Mouse (Mus musculus) adrenal gland (tissue): ENCODE results near the gene Nanos3.

Experiments used
- intact Hi-C: fragments of 180-260 bp; cut with DNase I; formaldehyde crosslinking; loops from one replicate; pipeline ENCODE4 v1.15.1; 2025

The Nanos3 gene

DNA sequence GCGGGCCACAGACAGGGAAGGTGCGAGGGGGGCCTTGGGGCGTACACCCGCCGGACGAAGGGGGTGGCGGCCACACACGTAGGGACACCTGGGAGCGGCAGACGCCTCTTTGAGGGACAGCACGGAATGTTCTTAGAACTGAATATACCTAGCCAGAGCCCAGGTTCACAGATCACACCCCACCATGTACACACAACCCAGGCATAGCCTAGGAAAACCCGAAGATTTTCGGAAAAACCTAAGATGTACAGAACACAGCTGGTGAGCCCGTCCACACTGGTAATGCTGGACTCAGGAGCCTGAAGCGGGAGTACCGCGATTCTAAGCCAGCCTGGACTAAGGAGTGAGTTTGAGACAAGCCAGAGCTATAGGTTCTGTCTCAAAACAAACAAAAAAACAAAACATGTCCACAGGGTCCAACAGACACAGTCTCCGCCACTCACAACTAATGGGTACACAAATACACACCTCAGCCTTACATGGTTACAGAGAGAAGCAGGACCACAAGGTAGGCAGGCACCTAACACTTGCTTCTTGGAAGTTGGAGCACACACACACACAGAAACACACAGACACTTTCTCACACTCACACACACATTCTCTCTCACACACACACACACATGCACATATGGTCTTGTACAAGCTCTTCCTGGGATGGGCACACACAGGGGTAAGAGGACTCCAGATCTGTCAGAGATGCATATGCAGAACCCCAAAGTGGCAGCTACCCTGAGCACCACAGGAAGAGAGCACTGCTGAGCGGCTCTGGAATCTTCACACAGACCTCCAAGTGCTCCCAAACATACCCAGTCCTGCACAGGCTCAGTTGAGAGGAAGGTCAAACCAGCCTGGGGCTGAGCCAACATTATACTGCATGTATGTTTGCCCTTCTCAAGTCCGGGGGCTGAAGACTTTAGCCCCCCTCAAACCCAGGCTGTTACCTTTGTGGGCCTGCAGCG is 653 bp downstream of the Nanos3 start:
- intact Hi-C loops = loop anchor here (5.0 kb wide), 3 partner anchors 98 to 173 kb away; no protein-coding TSS in a partner anchor

DNA sequence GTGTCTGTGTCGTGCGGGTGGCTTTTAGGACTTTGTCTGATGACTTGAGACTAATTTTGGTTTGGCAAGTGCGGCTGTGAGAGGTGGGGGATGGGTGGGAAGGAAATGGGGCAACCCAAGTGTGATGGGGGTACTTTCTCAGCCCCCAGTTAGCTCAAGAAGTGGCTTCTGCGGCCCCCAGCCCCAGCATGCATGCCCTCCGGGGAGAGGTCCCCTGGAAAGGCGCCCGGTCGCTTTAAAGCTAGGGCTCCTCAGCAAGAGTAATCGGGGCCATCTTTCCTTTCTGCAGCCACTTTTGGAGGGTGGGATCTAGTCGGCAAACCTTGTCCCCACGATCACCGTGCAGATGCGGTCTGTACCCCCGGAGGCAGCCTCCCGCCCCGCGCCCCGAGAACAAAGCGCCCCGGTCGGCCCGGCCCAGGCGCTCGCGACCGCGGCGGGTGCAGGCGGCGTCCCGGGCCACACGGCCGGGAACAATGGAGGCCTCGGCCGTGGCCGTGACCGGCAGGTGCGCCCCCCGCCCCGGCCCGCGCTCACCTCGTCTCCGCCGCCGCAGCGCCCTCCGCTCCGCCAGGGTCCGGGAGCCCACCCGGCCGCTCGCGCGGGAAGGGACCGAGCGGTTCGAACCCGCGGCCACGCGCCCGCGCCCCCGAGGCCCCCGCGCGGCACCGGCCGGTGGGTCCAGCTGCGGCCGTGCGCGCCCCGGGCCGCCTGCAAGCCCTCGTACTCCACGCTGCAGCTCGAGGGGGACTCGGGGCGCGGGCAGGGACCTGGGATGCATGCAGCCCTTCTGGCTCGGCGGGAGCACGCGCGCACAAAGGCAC is 1.5 kb downstream of the Nanos3 start:
- intact Hi-C loops = loop anchor here (5.0 kb wide), 1 partner anchor 146 kb away; no protein-coding TSS in a partner anchor

DNA sequence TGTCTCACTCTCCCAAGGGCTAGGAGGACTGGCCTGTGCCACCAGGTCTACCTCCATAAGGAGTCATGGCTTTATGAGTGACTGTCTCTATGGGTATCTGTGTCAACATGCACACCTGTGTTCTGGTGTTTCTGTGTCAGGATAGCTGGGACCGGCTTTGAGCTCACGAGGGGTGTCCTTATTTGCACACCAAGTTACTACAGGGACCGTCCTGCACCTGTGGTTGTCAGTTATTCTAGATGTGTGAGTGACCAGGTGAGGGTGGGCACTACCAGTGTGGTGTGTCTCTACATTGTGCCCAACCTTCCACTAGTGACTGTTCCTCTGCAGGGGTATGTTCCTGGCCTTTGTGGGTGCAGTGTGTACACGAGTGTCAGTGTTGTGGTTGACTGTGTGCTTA is 2.2 kb downstream of the Nanos3 start:
- intact Hi-C loops = loop anchor here (5.0 kb wide), 1 partner anchor 146 kb away; no protein-coding TSS in a partner anchor

DNA sequence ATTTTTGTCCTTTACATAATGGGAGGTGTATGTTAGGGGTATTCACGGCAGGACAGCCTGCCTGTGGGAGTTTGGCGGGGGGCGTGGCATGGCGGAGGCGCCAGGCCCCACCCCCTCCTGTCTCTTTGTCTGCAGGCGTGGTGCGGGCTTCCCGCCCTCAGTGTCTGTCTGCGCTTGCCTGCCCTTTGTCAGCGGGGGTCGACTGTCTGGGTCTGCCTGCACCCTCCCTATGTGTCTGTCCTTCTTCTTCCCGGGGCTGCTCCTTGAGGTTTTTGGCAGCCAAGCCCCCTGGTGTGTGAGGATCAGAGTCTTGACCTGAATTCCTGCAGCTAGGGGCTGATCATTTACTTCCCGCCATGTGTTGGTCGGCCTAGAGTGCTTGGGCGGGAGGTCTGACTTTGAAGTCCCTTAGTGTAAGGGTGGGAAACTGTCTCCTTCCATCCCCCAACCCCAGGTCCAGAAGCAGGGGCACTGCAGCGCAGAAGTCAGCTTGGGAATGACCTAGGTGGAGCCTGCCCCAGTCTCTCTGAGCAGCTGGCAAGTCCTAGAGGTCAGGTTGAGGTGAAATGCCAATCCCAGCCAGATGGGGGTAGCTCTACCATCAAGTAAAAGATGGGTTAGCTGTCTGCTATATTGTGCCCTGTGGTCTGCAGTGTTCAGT is 4.4 kb downstream of the Nanos3 start:
- intact Hi-C loops = loop anchor here (5.0 kb wide), 1 partner anchor 143 kb away; no protein-coding TSS in a partner anchor

DNA sequence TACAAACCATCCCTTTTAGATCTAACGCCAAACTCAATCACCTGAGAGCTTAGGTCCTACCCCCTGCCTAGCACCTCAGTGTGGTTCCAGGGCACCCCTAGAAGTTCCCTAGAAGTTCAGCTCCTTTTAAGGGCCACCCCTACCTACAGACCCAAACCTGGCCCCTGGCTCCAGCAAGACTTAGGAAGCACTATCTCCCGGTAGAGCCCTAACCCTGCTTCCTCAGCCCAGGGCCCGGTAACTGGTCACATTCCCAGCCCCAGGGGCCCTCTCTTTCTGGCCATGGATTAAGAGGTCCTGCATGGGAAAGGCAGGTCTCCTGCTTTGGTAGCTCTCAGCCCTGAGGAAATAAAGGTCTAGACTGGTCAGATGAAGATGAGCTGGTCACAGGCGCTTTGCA is 5.1 kb downstream of the Nanos3 start:
- intact Hi-C loops = loop anchor here (5.0 kb wide), 1 partner anchor 143 kb away; no protein-coding TSS in a partner anchor

DNA sequence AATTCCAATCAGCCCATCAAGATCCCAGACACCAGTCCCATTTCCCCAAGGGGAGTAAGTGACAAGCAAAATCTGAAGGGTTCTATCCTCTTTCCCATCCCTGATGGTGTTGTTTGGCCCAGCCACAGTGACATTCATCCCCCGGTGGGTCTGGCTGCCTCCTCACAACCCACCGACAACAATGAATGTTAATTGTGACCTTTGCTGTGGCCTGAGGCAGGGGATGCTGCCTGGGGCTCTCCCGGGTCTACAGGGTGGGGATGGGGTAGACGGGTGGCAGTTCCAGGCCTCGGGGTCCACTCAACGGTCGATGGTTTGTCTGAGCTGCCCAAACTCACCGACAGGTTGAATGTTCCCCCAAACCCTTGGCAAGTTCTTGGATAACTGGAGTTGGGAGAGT is 6.4 kb downstream of the Nanos3 start:
- intact Hi-C loops = no loop called here

DNA sequence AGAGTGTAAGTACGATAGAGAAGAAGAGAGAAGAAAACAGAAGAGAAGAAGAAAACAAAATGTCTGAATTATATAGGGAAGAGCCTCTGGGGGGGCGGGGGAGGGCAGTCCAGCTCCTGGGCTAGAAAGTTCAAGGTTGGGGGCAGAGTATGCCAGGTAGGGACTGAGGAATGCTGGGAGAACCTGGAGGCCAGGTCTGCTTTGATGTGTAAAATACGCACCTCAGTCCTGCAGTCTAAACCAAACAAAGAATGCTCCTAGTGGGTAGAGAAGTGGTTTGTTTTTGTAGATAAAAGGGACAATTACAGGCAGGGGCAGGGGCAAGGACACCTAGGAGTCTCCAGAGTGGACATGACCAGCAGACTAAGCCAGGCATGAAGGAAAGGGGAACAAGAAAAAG is 7.6 kb downstream of the Nanos3 start:
- intact Hi-C loops = no loop called here

DNA sequence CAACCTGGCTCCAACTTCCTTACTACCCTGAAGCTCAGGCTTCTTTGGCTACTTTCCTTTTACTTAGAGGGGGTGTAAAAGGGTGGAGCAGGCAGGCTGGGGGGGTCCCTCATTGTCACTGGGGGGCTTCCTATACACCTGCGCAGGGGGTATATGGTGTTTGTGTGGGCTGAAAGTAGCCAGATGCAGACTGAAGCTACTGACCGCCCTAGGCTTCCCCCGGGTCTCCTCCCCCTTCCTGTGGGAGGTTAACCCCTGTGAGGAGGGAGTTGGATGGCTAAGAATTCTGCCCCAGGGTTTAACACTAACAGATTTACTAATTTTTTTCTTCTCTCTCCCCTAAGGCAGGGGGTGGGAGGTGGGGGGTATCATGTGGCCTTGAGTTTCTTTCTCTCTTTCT is 8.5 kb downstream of the Nanos3 start:
- intact Hi-C loops = no loop called here

DNA sequence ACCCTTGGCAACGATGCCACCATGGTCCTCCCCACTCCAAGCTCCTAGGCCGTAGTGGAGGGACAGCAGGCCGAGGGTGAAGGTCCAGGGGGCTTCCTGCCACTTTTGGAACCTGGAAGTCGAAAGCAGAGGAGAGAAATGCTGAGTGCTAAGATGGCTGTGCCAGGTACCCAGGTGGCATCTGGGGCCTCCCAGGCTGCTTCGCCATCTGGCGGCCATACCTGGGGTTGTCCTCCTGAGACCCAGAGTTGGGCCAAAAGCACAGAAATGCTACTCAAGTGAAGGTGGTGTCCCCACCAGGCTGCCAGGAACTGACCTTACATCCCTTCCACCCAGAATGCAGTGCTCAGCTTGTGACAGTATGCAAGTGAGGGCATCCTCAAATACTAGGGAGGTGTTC is 11.2 kb downstream of the Nanos3 start:
- intact Hi-C loops = no loop called here

DNA sequence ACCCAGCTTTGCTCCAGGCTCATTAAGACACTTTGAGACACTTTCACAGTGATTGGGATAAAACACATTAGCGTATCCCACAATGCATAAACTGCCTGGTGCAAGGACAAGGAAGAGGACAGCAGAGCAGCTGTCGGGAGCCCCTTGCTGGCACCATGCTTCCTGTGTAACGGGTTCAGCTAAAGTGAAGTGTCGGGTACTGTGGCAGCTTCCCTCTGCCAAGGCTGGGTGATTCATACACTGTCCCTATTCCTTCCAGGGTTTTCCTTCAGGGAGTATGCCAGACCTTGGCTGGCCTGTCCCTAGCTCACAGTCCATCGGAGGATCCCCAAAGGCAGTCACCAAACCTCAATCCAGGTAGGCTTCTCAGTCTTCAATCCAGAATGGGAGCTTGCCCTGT is 14.9 kb downstream of the Nanos3 start:
- intact Hi-C loops = no loop called here

DNA sequence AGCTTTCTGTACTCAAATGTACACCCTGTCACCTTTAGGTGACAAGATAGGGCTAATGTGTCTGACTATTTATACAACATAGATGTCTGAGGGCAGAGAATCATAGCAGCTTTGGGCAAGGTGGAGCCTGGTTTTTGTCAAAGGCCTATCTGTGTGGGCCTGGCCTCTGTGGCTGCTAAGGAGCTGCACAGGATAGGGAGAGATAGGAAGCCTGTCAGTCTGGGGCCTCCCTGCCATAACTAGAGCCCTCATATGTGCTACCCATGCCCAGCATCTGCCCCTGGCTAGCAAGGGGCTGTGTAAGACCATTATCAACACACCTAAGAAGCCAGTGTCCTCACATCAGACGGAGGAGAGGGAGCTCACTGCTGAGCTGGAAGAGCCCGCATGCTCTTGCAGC is 17.3 kb downstream of the Nanos3 start:
- intact Hi-C loops = no loop called here

DNA sequence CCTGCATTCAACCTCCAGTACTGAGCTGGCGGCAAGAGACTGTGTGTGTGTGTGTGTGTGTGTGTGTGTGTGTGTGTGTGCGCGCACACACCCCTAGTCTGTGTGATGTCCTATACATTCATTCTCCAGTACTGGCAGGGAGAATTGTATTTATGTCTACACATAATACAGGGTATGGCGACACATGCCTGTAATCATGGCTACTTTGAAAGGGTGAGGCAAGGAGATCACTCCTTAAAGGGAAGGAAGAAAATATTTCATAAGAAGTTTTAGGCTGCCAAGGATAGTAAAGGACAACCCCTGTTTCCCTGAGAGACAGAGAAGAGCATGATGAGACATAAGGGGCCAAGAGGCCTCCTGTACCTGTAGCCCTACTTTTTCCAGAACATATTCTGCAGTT is 27.4 kb downstream of the Nanos3 start:
- intact Hi-C loops = no loop called here

DNA sequence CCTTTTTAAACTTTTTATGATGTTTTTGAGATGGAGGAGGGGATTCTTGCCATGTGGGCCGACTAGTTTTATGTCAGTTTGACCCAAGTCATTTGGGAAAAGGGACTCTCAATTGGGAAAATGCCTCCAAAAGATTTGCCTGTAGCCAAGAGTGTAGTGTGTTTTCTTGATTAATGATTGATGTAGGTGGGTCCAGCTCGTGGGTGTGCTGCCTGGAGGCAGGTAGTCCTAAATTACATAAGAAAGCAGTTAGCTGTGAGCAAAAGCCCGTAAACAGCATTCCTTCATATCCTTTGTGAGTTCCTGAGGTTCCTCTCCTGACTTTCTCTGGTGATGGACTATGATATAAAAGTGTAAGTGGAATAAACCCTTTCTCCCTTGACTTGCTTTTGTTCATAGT is 35.8 kb downstream of the Nanos3 start:
- intact Hi-C loops = loop anchor here (5.0 kb wide), 1 partner anchor 47 kb away; the partner anchor contains the start of gene Dcaf15

DNA sequence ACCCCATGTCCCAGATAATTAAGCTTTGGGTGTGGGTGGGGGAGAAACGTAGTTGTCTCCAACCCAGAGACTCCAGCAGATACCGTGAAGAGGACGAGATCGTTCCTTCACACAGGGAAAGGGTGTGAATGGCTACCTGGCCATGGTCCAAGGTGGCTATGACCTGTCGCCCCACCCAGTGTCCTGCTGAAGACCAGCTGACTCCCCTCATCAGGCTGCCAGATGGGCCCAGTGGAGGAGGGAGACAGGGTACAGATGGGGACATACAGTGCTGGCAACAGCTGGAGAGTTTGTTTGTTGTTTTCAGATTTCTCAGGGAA is 36.5 kb downstream of the Nanos3 start:
- intact Hi-C loops = loop anchor here (5.0 kb wide), 1 partner anchor 46 kb away; the partner anchor contains the start of gene Dcaf15

DNA sequence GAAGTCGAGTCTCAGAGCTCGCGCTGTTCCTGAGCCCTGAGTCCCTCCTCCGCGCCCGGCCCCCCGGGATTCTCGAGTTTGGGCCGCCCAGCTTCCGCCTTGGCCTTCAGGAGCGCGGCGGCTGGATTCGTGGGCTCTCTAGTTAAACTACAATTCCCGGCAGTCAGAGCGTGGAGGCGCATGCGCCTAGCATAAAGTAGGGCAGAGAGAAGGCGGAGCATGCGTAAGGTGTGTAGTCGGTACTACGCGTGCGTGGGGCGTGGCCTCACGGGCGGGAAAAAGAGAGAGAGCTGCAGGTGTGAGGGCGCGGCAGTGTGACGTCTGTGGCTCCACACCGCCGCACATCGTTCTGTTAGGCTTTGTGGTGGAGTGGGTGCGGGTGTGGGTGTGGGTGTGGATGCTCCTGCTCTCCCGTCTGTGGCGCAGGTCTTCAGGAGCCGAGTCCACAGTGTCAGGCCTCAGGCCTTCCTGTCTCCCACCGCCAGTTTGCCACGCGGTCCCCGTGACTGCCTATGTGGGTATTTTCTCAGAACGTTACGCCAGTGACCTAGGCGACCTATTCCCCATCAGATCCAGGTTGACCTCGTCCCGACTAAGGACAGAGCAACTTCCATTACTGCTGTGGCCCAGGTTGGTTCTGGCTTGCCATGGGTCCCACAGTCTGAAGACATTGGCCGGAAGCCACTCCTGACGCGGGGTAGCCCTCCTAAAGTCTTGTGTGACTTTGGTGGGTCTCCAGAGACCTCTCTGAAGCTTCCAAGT is 37.1 kb downstream of the Nanos3 start, which contains the start of the genes Cc2d1a and 4930432K21Rik:
Cc2d1a (minus strand) TSS at position 168 of the 762 bp plus-strand sequence.
4930432K21Rik (plus strand) TSS at position 257 of the 762 bp plus-strand sequence.
- intact Hi-C loops = loop anchor here (5.0 kb wide), 1 partner anchor 46 kb away; the partner anchor contains the start of gene Dcaf15

DNA sequence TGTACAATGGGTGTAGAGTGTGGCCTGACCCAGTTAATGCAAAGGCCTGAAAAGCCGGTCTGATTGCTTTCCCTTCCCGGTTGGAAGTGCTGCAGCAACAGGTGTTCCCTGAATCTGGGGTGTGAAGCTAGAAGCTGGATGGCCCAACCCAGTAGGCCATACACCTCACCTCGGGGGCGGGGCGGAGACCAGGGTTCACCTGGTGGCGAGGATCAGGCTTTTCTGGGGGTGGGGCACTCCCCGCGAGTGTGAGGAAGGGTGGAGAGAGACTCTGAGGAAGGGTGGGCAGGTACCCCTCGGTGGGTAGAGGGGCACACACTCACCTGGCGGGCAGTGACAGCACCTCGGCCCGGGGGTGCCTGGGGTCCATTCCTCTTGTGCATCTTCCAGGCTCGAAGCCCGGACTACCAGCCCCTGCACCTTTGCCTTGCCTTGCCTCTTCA is 37.7 kb downstream of the Nanos3 start:
- intact Hi-C loops = loop anchor here (5.0 kb wide), 1 partner anchor 45 kb away; the partner anchor contains the start of gene Dcaf15

DNA sequence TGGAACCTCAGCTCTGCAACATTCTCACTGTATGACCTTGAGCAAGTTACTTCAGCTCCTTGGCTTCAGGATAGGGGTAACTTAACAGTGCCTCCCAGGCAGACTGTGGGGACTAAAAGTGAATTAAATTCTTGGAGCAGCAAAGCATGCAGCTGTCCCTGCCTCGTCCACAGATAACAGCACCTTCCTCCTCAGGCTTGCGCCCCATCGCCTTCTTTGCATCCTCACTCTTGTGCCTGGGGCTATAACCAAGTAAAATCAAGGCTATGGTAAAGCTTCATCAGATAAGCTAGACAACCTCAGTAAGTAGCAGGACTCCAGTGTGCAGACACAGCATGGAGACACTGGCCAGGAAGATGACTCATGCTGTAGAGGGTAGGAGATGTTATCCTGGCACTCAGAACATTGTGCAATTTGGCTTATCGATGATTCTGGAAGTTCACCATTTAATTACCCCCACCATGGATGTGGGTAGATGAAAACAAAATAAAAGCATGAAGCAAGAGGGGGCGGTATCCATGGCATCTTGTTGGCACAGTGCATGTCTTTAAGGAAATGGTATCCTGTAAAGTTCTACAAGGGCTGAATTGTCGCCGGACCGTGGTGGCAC is 40.3 kb downstream of the Nanos3 start:
- intact Hi-C loops = loop anchor here (5.0 kb wide), 1 partner anchor 42 kb away; the partner anchor contains the start of gene Dcaf15

DNA sequence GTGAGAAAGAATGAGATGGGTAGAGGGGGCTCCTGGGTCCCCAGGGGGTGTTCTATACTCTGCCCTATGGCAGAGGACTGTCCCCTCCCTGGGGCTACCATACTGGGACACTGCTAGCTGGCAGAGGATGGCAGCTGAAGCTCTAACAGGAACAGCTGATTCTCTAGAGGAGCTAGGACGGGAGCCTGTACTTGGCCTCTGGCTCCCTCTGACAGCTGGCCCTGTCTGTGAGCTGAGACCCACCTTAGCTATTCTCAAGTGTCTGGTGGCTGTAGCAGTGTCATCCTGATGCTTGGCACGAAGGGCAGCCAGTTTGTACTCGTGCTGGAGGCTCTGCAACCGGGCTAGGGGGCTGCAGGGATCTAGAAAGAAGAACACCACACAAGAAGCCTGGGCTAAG is 44.2 kb downstream of the Nanos3 start:
- intact Hi-C loops = no loop called here

DNA sequence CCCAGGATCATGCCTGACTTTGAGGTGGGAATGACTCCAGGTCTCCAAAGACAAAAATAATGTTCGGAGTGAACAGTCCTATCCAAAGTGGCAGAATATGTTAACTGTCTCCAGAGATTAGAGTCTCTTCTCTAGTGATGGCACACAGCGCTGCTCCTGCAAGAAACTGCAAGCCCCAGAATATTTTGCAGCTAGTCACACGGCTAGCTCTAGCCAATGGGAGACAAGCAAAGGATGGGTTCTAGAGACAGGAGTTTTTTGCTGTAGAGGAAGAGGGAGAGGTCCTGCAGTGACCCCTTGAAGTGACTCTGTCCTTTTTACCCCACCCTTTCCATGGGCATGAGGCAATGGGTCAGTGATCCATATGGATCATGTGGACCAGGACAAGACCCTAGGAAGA is 47.2 kb downstream of the Nanos3 start:
- intact Hi-C loops = no loop called here

DNA sequence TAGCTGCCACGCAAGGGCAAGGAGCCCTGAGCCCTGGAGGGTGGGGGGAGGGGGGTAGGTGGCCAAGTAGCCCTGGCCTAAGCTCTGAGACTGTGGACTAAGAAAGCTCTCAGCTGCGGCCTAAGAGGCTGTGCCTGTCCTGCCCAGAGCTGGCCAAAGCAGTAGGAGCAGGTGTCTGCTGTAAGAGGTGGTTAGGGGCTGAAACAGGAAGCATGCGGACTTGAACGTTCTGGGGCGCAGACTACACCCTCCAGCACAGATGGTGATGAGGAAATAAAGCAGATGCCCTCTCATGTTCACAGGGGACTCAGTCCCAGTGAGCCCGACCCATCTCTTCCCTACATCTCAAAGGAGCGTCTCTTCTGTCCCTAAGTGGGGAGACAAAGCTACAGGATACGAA is 52.8 kb downstream of the Nanos3 start:
- intact Hi-C loops = no loop called here
